In genomic region chr15:98504514-98504913, GRCm38 (mm10) we compare ENCODE assay signal across 9 mouse cellular contexts. TPM values are rescaled to one million over a fixed set of nuclear protein-coding genes. Genes with fewer than 3 reads are reported as not detected.
DNase-seq lines count a peak whose midpoint lies in the region; ATAC-seq and TF ChIP-seq lines count a peak whose summit lies in the region.
"Had no signal": no experiment of that assay in that cellular context is flagged by ENCODE, and none has a peak within 500 bp of the region (broad histone marks: within the 10 kb centered on the region; RNA-seq: fewer than 3 reads in every experiment).

No protein-coding gene starts in this region.

- DNase-seq in adrenal gland, adult (ENCODE audit: inconsistent age in 2 of 2, low spot score in 1 of 2), result peak; percentile 43 to 84
- DNase-seq in adrenal gland, adult 8-10 months, result no peak
- peak; percentile 89 for DNase-seq in ES-E14 (ENCODE audit: low read depth, low spot score)
- peak; percentile 28 for DNase-seq in cerebellum, adult 9-11 months
- peak; percentile 86 for DNase-seq in gastrocnemius, postnatal 10 days
- peak; percentile 87 for DNase-seq in kidney, postnatal 10 days
- DNase-seq in spleen, postnatal 36 days (ENCODE audit: low spot score in 2 of 2), result peak; percentile 59 to 75

- H3K4me3 ChIP-seq in ES-E14 (ENCODE audit: insufficient read depth in 1 of 2, low read depth in 1 of 2, low read length in 2 of 2, poor library complexity in 1 of 2, severe bottlenecking in 1 of 2), result no peak overlapping the region
- H3K4me3 ChIP-seq: liver, embryonic 15.5 days had no signal

- H3K9me3 ChIP-seq in ES-E14 (ENCODE audit: control insufficient read depth, insufficient read depth, low read depth, low read length), result no peaks in the 10 kb centered on the region
- H3K9me3 ChIP-seq: liver, embryonic 15.5 days had no signal

- H3K27ac ChIP-seq in ES-E14 (ENCODE audit: insufficient read depth, low read depth, low read length, poor library complexity, severe bottlenecking), result no peak overlapping the region
- H3K27ac ChIP-seq: liver, embryonic 15.5 days had no signal

- H3K4me1 ChIP-seq in ES-E14 (ENCODE audit: control insufficient read depth in 2 of 2, insufficient read depth in 2 of 2, low read length in 2 of 2, poor library complexity in 1 of 2), result peaks cover 0 to 6% of the 10 kb centered on the region in 2 experiments; a peak in 1 of 4 replicates
- H3K4me1 ChIP-seq: liver, embryonic 15.5 days had no signal

- H3K9ac ChIP-seq in ES-E14 (ENCODE audit: insufficient read depth, low read depth, low read length, poor library complexity, severe bottlenecking), result no peak overlapping the region
- H3K9ac ChIP-seq: liver, embryonic 15.5 days had no signal

- no peaks in the 10 kb centered on the region for H3K36me3 ChIP-seq in ES-E14 (ENCODE audit: control insufficient read depth, insufficient read depth, low read length, poor library complexity, severe bottlenecking)
- H3K36me3 ChIP-seq: liver, embryonic 15.5 days had no signal

- in situ Hi-C loops in ES-E14 (cut with MboI; ENCODE audit: low sequenced_read_pairs in 2 of 2, unreplicated experiment in 2 of 2), result no loop called here

- ATAC-seq in megakaryocyte, adult 5-6 weeks (ENCODE audit: poor library complexity, severe bottlenecking), result peak; percentile 66

TF ChIP-seq in ES-E14, 5 proteins besides CTCF, POLR2A, EP300 and RAD21:
- no peak for TF ChIP-seq ZNF384 (IDR thresholded peaks at IDR 0.05; ENCODE audit: low read depth, low read length)
- no peak for TF ChIP-seq HCFC1 (IDR thresholded peaks at IDR 0.05; ENCODE audit: borderline replicate concordance, insufficient read depth, low read length)
- TF ChIP-seq ZC3H11A (IDR thresholded peaks at IDR 0.05; ENCODE audit: borderline replicate concordance, low read depth, low read length), result no peak
- no peak for TF ChIP-seq MAFK (IDR thresholded peaks at IDR 0.05; ENCODE audit: insufficient read depth, low read depth, low read length)
- TF ChIP-seq CHD2 (IDR thresholded peaks at IDR 0.05; ENCODE audit: low read depth, low read length), result no peak
TF ChIP-seq in ES-E14: peak in this region for 0.

RNA-seq across cellular contexts. Expression of gene Olfr279, which starts 12.3 kb away (rescaled TPM):
- not detected for total RNA-seq in adrenal gland, adult 8-10 months (2022)
- total RNA-seq in ES-E14 (2012; rRNA removed), result 0.04 TPM in 1 of 2 replicates, not detected in the other
- total RNA-seq in gastrocnemius, postnatal 10 days (2021), result not detected
- total RNA-seq in megakaryocyte, adult 5-6 weeks (2015), result not detected in 2 replicates
- total RNA-seq in megakaryocyte, adult 5-6 weeks (2017), result not detected in 2 replicates

RNA-seq across cellular contexts. Expression of gene Lalba, which starts 22.0 kb away (rescaled TPM):
- not detected for total RNA-seq in adrenal gland, adult 8-10 months (2022)
- total RNA-seq in ES-E14 (2012; rRNA removed), result not detected in 2 replicates
- total RNA-seq in gastrocnemius, postnatal 10 days (2021), result under 1 TPM; 0.36 to 0.54 TPM
- not detected in 2 replicates for total RNA-seq in megakaryocyte, adult 5-6 weeks (2015)
- total RNA-seq in megakaryocyte, adult 5-6 weeks (2017), result not detected in 2 replicates

RNA-seq across cellular contexts. Expression of gene Kansl2, which starts 29.6 kb away (rescaled TPM):
- 100 to 1,000 TPM in 2 of 4 experiments, 10 to 100 TPM in 2; 89.8 to 123 (median 106) TPM for total RNA-seq in adrenal gland, adult 8-10 months (2022)
- total RNA-seq in ES-E14 (2012; rRNA removed), result 95.0 and 111 TPM in 2 replicates
- 10 to 100 TPM; 71.5 to 77.4 TPM for total RNA-seq in gastrocnemius, postnatal 10 days (2021)
- total RNA-seq in megakaryocyte, adult 5-6 weeks (2015), result 36.7 and 42.7 TPM in 2 replicates
- 30.4 and 31.8 TPM in 2 replicates for total RNA-seq in megakaryocyte, adult 5-6 weeks (2017)

RNA-seq across cellular contexts. Expression of gene OR5BS1P, which starts 34.8 kb away (rescaled TPM):
- total RNA-seq in adrenal gland, adult 8-10 months (2022), result not detected
- not detected in 2 replicates for total RNA-seq in ES-E14 (2012; rRNA removed)
- total RNA-seq in gastrocnemius, postnatal 10 days (2021), result not detected
- total RNA-seq in megakaryocyte, adult 5-6 weeks (2015), result not detected in 2 replicates
- total RNA-seq in megakaryocyte, adult 5-6 weeks (2017), result not detected in 2 replicates

RNA-seq across cellular contexts. Expression of gene Olfr281, which starts 52.1 kb away (rescaled TPM):
- not detected for total RNA-seq in adrenal gland, adult 8-10 months (2022)
- total RNA-seq in ES-E14 (2012; rRNA removed), result not detected in 2 replicates
- total RNA-seq in gastrocnemius, postnatal 10 days (2021), result not detected
- not detected in 2 replicates for total RNA-seq in megakaryocyte, adult 5-6 weeks (2015)
- total RNA-seq in megakaryocyte, adult 5-6 weeks (2017), result not detected in 2 replicates
